Mouse (Mus musculus): ENCODE data around the gene Wdr66. TPM values are rescaled to one million over a fixed set of nuclear protein-coding genes. Genes with fewer than 3 reads are reported as not detected.

Wdr66 gene
- polyA plus RNA-seq, 1 experiment: not detected

- Histone ChIP-seq H3K9me3 (replicated peaks; ENCODE audit: control insufficient read depth, insufficient read depth, low read length, poor library complexity, severe bottlenecking) (no peaks in the 10 kb centered on the region), H3K9ac (ENCODE audit: low read depth, poor library complexity, severe bottlenecking) (no peak overlapping the region), H3K27ac (ENCODE audit: insufficient read depth, low read length) (no peak overlapping the region), H3K27me3 (ENCODE audit: control insufficient read depth, insufficient read depth, low read length, poor library complexity, severe bottlenecking) (no peaks in the 10 kb centered on the region), H3K4me1 (ENCODE audit: control insufficient read depth, insufficient read depth, low read length) (no peaks in the 10 kb centered on the region), H3K36me3 (ENCODE audit: control insufficient read depth, insufficient read depth, low read length, poor library complexity, severe bottlenecking) (no peaks in the 10 kb centered on the region), H3K4me3 (ENCODE audit: low read depth, low read length) (no peak overlapping the region)
- TF ChIP-seq EP300 (IDR thresholded peaks at IDR 0.05; ENCODE audit: insufficient read depth, low read depth, low read length) (no peak), CTCF (IDR thresholded peaks at IDR 0.05; ENCODE audit: low read depth, low read length) (no peak), POLR2A (IDR thresholded peaks at IDR 0.05; ENCODE audit: insufficient read depth, low read length) (no peak)
Observed at GRCm38 (mm10) chr5:123327686-123328085, 75.8 kb downstream of the Wdr66 start.

- H3K9me3 ChIP-seq (replicated peaks; ENCODE audit: control insufficient read depth, insufficient read depth, low read length, poor library complexity, severe bottlenecking): no peaks in the 10 kb centered on the region
- no peak for TF ChIP-seq EP300 (IDR thresholded peaks at IDR 0.05; ENCODE audit: insufficient read depth, low read depth, low read length)
- TF ChIP-seq CTCF (IDR thresholded peaks at IDR 0.05; ENCODE audit: low read depth, low read length): no peak
- TF ChIP-seq POLR2A (IDR thresholded peaks at IDR 0.05; ENCODE audit: insufficient read depth, low read length): no peak
- H3K27ac ChIP-seq (ENCODE audit: insufficient read depth, low read length): no peak overlapping the region
- no peak overlapping the region for H3K9ac ChIP-seq (ENCODE audit: low read depth, poor library complexity, severe bottlenecking)
- no peaks in the 10 kb centered on the region for H3K36me3 ChIP-seq (ENCODE audit: control insufficient read depth, insufficient read depth, low read length, poor library complexity, severe bottlenecking)
- H3K27me3 ChIP-seq (ENCODE audit: control insufficient read depth, insufficient read depth, low read length, poor library complexity, severe bottlenecking): no peaks in the 10 kb centered on the region; the same call in 1 of the 2 replicates
- H3K4me3 ChIP-seq (ENCODE audit: low read depth, low read length): no peak overlapping the region
- no peaks in the 10 kb centered on the region for H3K4me1 ChIP-seq (ENCODE audit: control insufficient read depth, insufficient read depth, low read length)
Observed at GRCm38 (mm10) chr5:123333566-123333965, 81.7 kb downstream of the Wdr66 start.

GRCm38 (mm10) chr5:123336205-123336961, 84.5 kb downstream of the Wdr66 start:
- Histone ChIP-seq H3K4me1 (ENCODE audit: control insufficient read depth, insufficient read depth, low read length) (no peaks in the 10 kb centered on the region), H3K36me3 (ENCODE audit: control insufficient read depth, insufficient read depth, low read length, poor library complexity, severe bottlenecking) (no peaks in the 10 kb centered on the region), H3K27me3 (ENCODE audit: control insufficient read depth, insufficient read depth, low read length, poor library complexity, severe bottlenecking) (no peaks in the 10 kb centered on the region; the same call in 1 of the 2 replicates), H3K4me3 (ENCODE audit: low read depth, low read length) (no peak overlapping the region), H3K9ac (ENCODE audit: low read depth, poor library complexity, severe bottlenecking) (no peak overlapping the region), H3K9me3 (replicated peaks; ENCODE audit: control insufficient read depth, insufficient read depth, low read length, poor library complexity, severe bottlenecking) (no peaks in the 10 kb centered on the region), H3K27ac (ENCODE audit: insufficient read depth, low read length) (no peak overlapping the region)
- TF ChIP-seq EP300 (IDR thresholded peaks at IDR 0.05; ENCODE audit: insufficient read depth, low read depth, low read length) (no peak), POLR2A (IDR thresholded peaks at IDR 0.05; ENCODE audit: insufficient read depth, low read length) (no peak), CTCF (IDR thresholded peaks at IDR 0.05; ENCODE audit: low read depth, low read length) (no peak)

GRCm38 (mm10) chr5:123338463-123338862, 86.6 kb downstream of the Wdr66 start:
- Histone ChIP-seq H3K9ac (ENCODE audit: low read depth, poor library complexity, severe bottlenecking) (no peak overlapping the region), H3K27ac (ENCODE audit: insufficient read depth, low read length) (no peak overlapping the region), H3K9me3 (replicated peaks; ENCODE audit: control insufficient read depth, insufficient read depth, low read length, poor library complexity, severe bottlenecking) (no peaks in the 10 kb centered on the region), H3K36me3 (ENCODE audit: control insufficient read depth, insufficient read depth, low read length, poor library complexity, severe bottlenecking) (no peaks in the 10 kb centered on the region), H3K4me3 (ENCODE audit: low read depth, low read length) (no peak overlapping the region), H3K27me3 (ENCODE audit: control insufficient read depth, insufficient read depth, low read length, poor library complexity, severe bottlenecking) (no peaks in the 10 kb centered on the region; the same call in 1 of the 2 replicates), H3K4me1 (ENCODE audit: control insufficient read depth, insufficient read depth, low read length) (no peaks in the 10 kb centered on the region)
- TF ChIP-seq POLR2A (IDR thresholded peaks at IDR 0.05; ENCODE audit: insufficient read depth, low read length): no peak

GRCm38 (mm10) chr5:123343707-123344627, 92.1 kb downstream of the Wdr66 start, which contains the start of gene Bcl7a:
Gene Bcl7a (plus strand): TSS chr5:123343834.
- no peaks in the 10 kb centered on the region for H3K27me3 ChIP-seq (ENCODE audit: control insufficient read depth, insufficient read depth, low read length, poor library complexity, severe bottlenecking)
- H3K27ac ChIP-seq (ENCODE audit: insufficient read depth, low read length): peak within 1 kb of the TSS; percentile 51
- no peaks in the 10 kb centered on the region for H3K9me3 ChIP-seq (replicated peaks; ENCODE audit: control insufficient read depth, insufficient read depth, low read length, poor library complexity, severe bottlenecking)
- TF ChIP-seq POLR2A (IDR thresholded peaks at IDR 0.05; ENCODE audit: insufficient read depth, low read length): no peak
- no peak for TF ChIP-seq CTCF (IDR thresholded peaks at IDR 0.05; ENCODE audit: low read depth, low read length)
- peak within 1 kb of the TSS; percentile 79 for H3K9ac ChIP-seq (ENCODE audit: low read depth, poor library complexity, severe bottlenecking)
- peak within 1 kb of the TSS; percentile 84 for H3K4me3 ChIP-seq (ENCODE audit: low read depth, low read length)
- H3K36me3 ChIP-seq (ENCODE audit: control insufficient read depth, insufficient read depth, low read length, poor library complexity, severe bottlenecking): no peaks in the 10 kb centered on the region
- H3K4me1 ChIP-seq (ENCODE audit: control insufficient read depth, insufficient read depth, low read length): peaks cover 3% of the 10 kb centered on the region

- Histone ChIP-seq H3K9ac (ENCODE audit: low read depth, poor library complexity, severe bottlenecking) (peak overlapping the region; percentile 79), H3K4me3 (ENCODE audit: low read depth, low read length) (peak overlapping the region; percentile 84), H3K27me3 (ENCODE audit: control insufficient read depth, insufficient read depth, low read length, poor library complexity, severe bottlenecking) (no peaks in the 10 kb centered on the region), H3K27ac (ENCODE audit: insufficient read depth, low read length) (peak overlapping the region; percentile 51), H3K9me3 (replicated peaks; ENCODE audit: control insufficient read depth, insufficient read depth, low read length, poor library complexity, severe bottlenecking) (no peaks in the 10 kb centered on the region), H3K36me3 (ENCODE audit: control insufficient read depth, insufficient read depth, low read length, poor library complexity, severe bottlenecking) (no peaks in the 10 kb centered on the region), H3K4me1 (ENCODE audit: control insufficient read depth, insufficient read depth, low read length) (peaks cover 3% of the 10 kb centered on the region)
- TF ChIP-seq POLR2A (IDR thresholded peaks at IDR 0.05; ENCODE audit: insufficient read depth, low read length): no peak
- TF ChIP-seq EP300 (IDR thresholded peaks at IDR 0.05; ENCODE audit: insufficient read depth, low read depth, low read length): no peak
- no peak for TF ChIP-seq CTCF (IDR thresholded peaks at IDR 0.05; ENCODE audit: low read depth, low read length)
Observed at GRCm38 (mm10) chr5:123344628-123344962, 92.7 kb downstream of the Wdr66 start.
